Mouse (Mus musculus) heart, embryonic 15.5 days (tissue): Measurements from ENCODE around the gene Scp2d1. TPM values are rescaled to one million over a fixed set of nuclear protein-coding genes. Genes with fewer than 3 reads are reported as not detected.

ENCODE experiments used
- ATAC-seq: fragments of 200-750 bp; cut with Nextera tagmentation; replicated peaks from 2 replicates; pipeline ENCODE4 v1.8.0; 2017; ENCODE audit warnings: low read depth, moderate TSS enrichment; ENCODE audit not compliant: insufficient number of reproducible peaks, insufficient read depth, low FRiP score
- H3K27ac ChIP-seq: fragments of 300-500 bp; sonication (generic); 2 replicates; pipeline ENCODE4 v1.5.1; 2015; ENCODE audit warnings: mild to moderate bottlenecking, inconsistent platforms
- H3K27me3 ChIP-seq: fragments of 300-500 bp; sonication (generic); 2 replicates; pipeline ENCODE4 v1.6.1; 2015; ENCODE audit warnings: inconsistent platforms
- H3K36me3 ChIP-seq: fragments of 300-500 bp; sonication (generic); 2 replicates; pipeline ENCODE4 v1.6.1; 2015; ENCODE audit warnings: mild to moderate bottlenecking, inconsistent platforms
- H3K4me1 ChIP-seq: fragments of 300-500 bp; sonication (generic); replicated peaks from 2 replicates; pipeline ENCODE4 v1.6.1; 2015; ENCODE audit warnings: inconsistent platforms
- H3K4me2 ChIP-seq: fragments of 300-500 bp; sonication (generic); 2 replicates; pipeline ENCODE4 v1.6.1; 2015; ENCODE audit warnings: inconsistent platforms, mild to moderate bottlenecking, moderate library complexity
- H3K4me3 ChIP-seq: fragments of 300-500 bp; sonication (generic); 2 replicates; pipeline ENCODE4 v1.5.1; 2015; ENCODE audit warnings: mild to moderate bottlenecking, inconsistent platforms
- H3K9ac ChIP-seq: fragments of 300-500 bp; sonication (generic); 2 replicates; pipeline ENCODE4 v1.6.1; 2015; ENCODE audit warnings: mild to moderate bottlenecking, inconsistent platforms
- H3K9me3 ChIP-seq: fragments of 300-500 bp; sonication (generic); replicated peaks from 2 replicates; pipeline ENCODE4 v1.6.1; 2016; ENCODE audit warnings: inconsistent platforms
- WGBS: fragments of 180-500 bp; shearing (Covaris S2); methylation state at CpG from one replicate; pipeline ENCODE4 v1.1.7; 2015; ENCODE audit warnings: mixed read lengths; 5-methylcytosine and 5-hydroxymethylcytosine counted together
- polyA plus RNA-seq: library from polyadenylated mRNA; unstranded; fragments of >200 nt; fragmentation: Nextera tagmentation; extraction: Ambion mirVana; gene quantifications from 2 replicates; pipeline ENCODE4 v1.2.1, GENCODE M21; 2015

The Scp2d1 gene
- polyA plus RNA-seq, 1 experiment from 2014 or later, result not detected

GRCm38 (mm10) chr2:144807766-144808754, 15.4 kb upstream of the Scp2d1 start:
- Histone ChIP-seq H3K36me3 (no peaks in the 10 kb centered on the region), H3K9ac (no peak overlapping the region), H3K4me3 (no peak overlapping the region), H3K4me2 (no peak overlapping the region), H3K27ac (no peak overlapping the region), H3K4me1 (no peaks in the 10 kb centered on the region), H3K9me3 (no peaks in the 10 kb centered on the region), H3K27me3 (no peaks in the 10 kb centered on the region)
- WGBS, result 65% methylated on average over 15 of the region's 15 CpGs
- no peak for ATAC-seq

- WGBS, result 74% methylated on average over 8 of the region's 8 CpGs
These were observed 5.1 kb downstream of the Scp2d1 start for GRCm38 (mm10) chr2:144828457-144828985.

GRCm38 (mm10) chr2:144836667-144837311, 13.3 kb downstream of the Scp2d1 start:
- Histone ChIP-seq H3K4me3 (no peak overlapping the region), H3K36me3 (no peaks in the 10 kb centered on the region), H3K9me3 (no peaks in the 10 kb centered on the region), H3K9ac (no peak overlapping the region), H3K4me1 (no peaks in the 10 kb centered on the region), H3K27ac (no peak overlapping the region), H3K4me2 (no peak overlapping the region), H3K27me3 (no peaks in the 10 kb centered on the region)
- WGBS, result 75% methylated on average over 5 of the region's 5 CpGs
- no peak for ATAC-seq

More at GRCm38 (mm10) chr2:144828457-144828985, 5.1 kb downstream of the Scp2d1 start:
- H3K4me3 ChIP-seq, result no peak overlapping the region
- H3K36me3 ChIP-seq, result no peaks in the 10 kb centered on the region
- H3K9ac ChIP-seq, result no peak overlapping the region
- H3K9me3 ChIP-seq, result no peaks in the 10 kb centered on the region
- no peaks in the 10 kb centered on the region for H3K4me1 ChIP-seq
- no peak overlapping the region for H3K27ac ChIP-seq
- no peak for ATAC-seq
- H3K27me3 ChIP-seq, result no peaks in the 10 kb centered on the region
- H3K4me2 ChIP-seq, result no peak overlapping the region

GRCm38 (mm10) chr2:144837312-144837679, 13.8 kb downstream of the Scp2d1 start:
- no peaks in the 10 kb centered on the region for H3K4me1 ChIP-seq
- no peak overlapping the region for H3K27ac ChIP-seq
- no peak for ATAC-seq
- no peak overlapping the region for H3K4me3 ChIP-seq
- H3K4me2 ChIP-seq, result no peak overlapping the region
- H3K36me3 ChIP-seq, result no peaks in the 10 kb centered on the region
- 75% methylated on average over 3 of the region's 3 CpGs for WGBS
- H3K9ac ChIP-seq, result no peak overlapping the region
- no peaks in the 10 kb centered on the region for H3K27me3 ChIP-seq
- H3K9me3 ChIP-seq, result no peaks in the 10 kb centered on the region

- H3K27ac ChIP-seq, result no peak overlapping the region
- no peaks in the 10 kb centered on the region for H3K36me3 ChIP-seq
- 66% methylated on average over 2 of the region's 2 CpGs for WGBS
- H3K4me2 ChIP-seq, result no peak overlapping the region
- no peak overlapping the region for H3K9ac ChIP-seq
- no peaks in the 10 kb centered on the region for H3K9me3 ChIP-seq
- no peak for ATAC-seq
- H3K4me3 ChIP-seq, result no peak overlapping the region
- H3K4me1 ChIP-seq, result no peaks in the 10 kb centered on the region
- H3K27me3 ChIP-seq, result no peaks in the 10 kb centered on the region
These were observed 45.4 kb downstream of the Scp2d1 start for GRCm38 (mm10) chr2:144868827-144869226.

Other genes starting within 250 kb of the Scp2d1 start
- gene Smim26, start 229.6 kb upstream of the Scp2d1 start, polyA plus RNA-seq, result 40.8 and 59.0 TPM in 2 replicates
- gene Dtd1, start 223.8 kb upstream of the Scp2d1 start, polyA plus RNA-seq, result 26.7 and 28.4 TPM in 2 replicates